Mouse (Mus musculus): ENCODE measurements around the gene Cfd.

DNA sequence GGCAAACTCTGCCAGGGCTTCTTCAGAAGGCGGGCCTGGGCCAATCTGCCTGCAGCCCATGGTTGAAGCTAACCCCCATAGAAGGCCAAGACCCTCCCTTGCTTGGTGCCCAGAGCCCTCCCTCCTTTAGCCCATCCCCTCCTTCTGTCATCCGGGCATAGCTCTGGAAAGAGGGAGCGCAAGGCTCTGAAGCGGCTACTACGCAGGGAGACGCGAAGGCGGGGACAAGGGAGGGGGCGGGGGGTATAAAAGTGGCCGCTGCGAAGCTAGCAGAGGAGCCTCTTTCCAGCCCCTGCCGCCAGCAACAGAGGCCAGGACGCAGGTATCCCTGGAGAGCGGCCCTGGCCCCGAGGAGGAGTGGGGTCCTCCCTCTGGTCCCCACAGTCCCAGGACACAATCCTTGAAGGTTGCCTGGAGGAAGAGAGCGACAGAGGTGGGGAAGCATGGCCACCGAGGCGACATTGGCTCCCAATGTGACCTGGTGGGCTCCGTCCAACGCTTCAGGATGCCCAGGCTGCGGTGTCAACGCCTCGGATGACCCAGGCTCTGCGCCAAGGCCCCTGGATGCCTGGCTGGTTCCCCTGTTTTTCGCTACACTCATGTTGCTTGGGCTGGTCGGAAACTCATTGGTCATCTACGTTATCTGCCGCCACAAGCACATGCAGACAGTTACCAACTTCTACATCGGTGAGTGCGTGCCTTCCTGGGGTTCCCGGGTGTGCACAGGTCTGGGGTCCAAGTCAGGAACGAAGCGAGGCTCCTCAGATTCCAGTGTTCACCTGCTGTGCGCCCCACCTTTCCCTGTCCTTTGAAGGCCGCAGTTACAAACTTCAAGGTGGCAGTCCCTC is 27.8 kb downstream of the Cfd start:
- TF ChIP-seq CTCF (IDR thresholded peaks at IDR 0.05; ENCODE audit: low read depth) (no peak), EP300 (IDR thresholded peaks at IDR 0.05; ENCODE audit: low read depth) (no peak)

Measured in heart, postnatal 0 days (tissue).